Mouse (Mus musculus): Measurements from ENCODE around the gene Zbed4. TPM values are rescaled to one million over a fixed set of nuclear protein-coding genes. Genes with fewer than 3 reads are reported as not detected.
"Not testable (repeated sequence)": the region's sequence is repeated elsewhere in the genome, so short reads cannot be mapped to it uniquely, and the experiment has no call there.

Gene Zbed4
- polyA plus RNA-seq (2012; rRNA removed): 36.6 and 41.3 TPM in 2 replicates

- H3K27me3 ChIP-seq (ENCODE audit: control insufficient read depth, insufficient read depth, low read length): no peaks in the 10 kb centered on the region
- H3K4me1 ChIP-seq (replicated peaks; ENCODE audit: control insufficient read depth, insufficient read depth, low read length): peaks cover 20% of the 10 kb centered on the region
- peak; percentile 66 for DNase-seq
- no peaks in the 10 kb centered on the region for H3K36me3 ChIP-seq (ENCODE audit: control insufficient read depth, insufficient read depth, low read length)
- WGBS: 1% methylated on average over 91 of the region's 119 CpGs
- H3K4me3 ChIP-seq (ENCODE audit: control insufficient read depth, insufficient read depth, low read length): peak within 1 kb of the TSS; percentile 62
- peak within 1 kb of the TSS; percentile 56 for H3K27ac ChIP-seq (ENCODE audit: control insufficient read depth, insufficient read depth, low read length)
- TF ChIP-seq POLR2A (IDR thresholded peaks at IDR 0.05; ENCODE audit: control insufficient read depth, extremely low read depth, insufficient read depth, low read length, poor library complexity) (no peak), CTCF (IDR thresholded peaks at IDR 0.05; ENCODE audit: borderline replicate concordance, control insufficient read depth, extremely low read depth, insufficient read depth, low read length, poor library complexity) (peak; percentile 22)
Measured at GRCm38 (mm10) chr15:88751564-88752402, at the start of gene Zbed4. Zbed4 (plus strand) TSS chr15:88751660.

GRCm38 (mm10) chr15:88702501-88702900 lies 49.0 kb upstream of the Zbed4 start:
- 85% methylated on average over 3 of the region's 3 CpGs for WGBS
- no peak for TF ChIP-seq CTCF (IDR thresholded peaks at IDR 0.05; ENCODE audit: borderline replicate concordance, control insufficient read depth, extremely low read depth, insufficient read depth, low read length, poor library complexity)
- TF ChIP-seq POLR2A (IDR thresholded peaks at IDR 0.05; ENCODE audit: control insufficient read depth, extremely low read depth, insufficient read depth, low read length, poor library complexity): no peak
- H3K27ac ChIP-seq (ENCODE audit: control insufficient read depth, insufficient read depth, low read length): no peak overlapping the region
- H3K4me3 ChIP-seq (ENCODE audit: control insufficient read depth, insufficient read depth, low read length): no peak overlapping the region
- no peak for DNase-seq
- peaks cover 83% of the 10 kb centered on the region for H3K36me3 ChIP-seq (ENCODE audit: control insufficient read depth, insufficient read depth, low read length)
- no peaks in the 10 kb centered on the region for H3K4me1 ChIP-seq (replicated peaks; ENCODE audit: control insufficient read depth, insufficient read depth, low read length)
- H3K27me3 ChIP-seq (ENCODE audit: control insufficient read depth, insufficient read depth, low read length): no peaks in the 10 kb centered on the region

- 96% methylated on average over 1 of the region's 1 CpGs for WGBS
- no peak overlapping the region for H3K27ac ChIP-seq (ENCODE audit: control insufficient read depth, insufficient read depth, low read length)
- peaks cover 93% of the 10 kb centered on the region for H3K36me3 ChIP-seq (ENCODE audit: control insufficient read depth, insufficient read depth, low read length)
- TF ChIP-seq CTCF (IDR thresholded peaks at IDR 0.05; ENCODE audit: borderline replicate concordance, control insufficient read depth, extremely low read depth, insufficient read depth, low read length, poor library complexity): no peak
- TF ChIP-seq POLR2A (IDR thresholded peaks at IDR 0.05; ENCODE audit: control insufficient read depth, extremely low read depth, insufficient read depth, low read length, poor library complexity): no peak
- no peak for DNase-seq
- no peaks in the 10 kb centered on the region for H3K27me3 ChIP-seq (ENCODE audit: control insufficient read depth, insufficient read depth, low read length)
- no peak overlapping the region for H3K4me3 ChIP-seq (ENCODE audit: control insufficient read depth, insufficient read depth, low read length)
- no peaks in the 10 kb centered on the region for H3K4me1 ChIP-seq (replicated peaks; ENCODE audit: control insufficient read depth, insufficient read depth, low read length)
Measured at GRCm38 (mm10) chr15:88704284-88704683, 47.2 kb upstream of the Zbed4 start.

- Histone ChIP-seq H3K27me3 (ENCODE audit: control insufficient read depth, insufficient read depth, low read length) (no peaks in the 10 kb centered on the region), H3K4me1 (replicated peaks; ENCODE audit: control insufficient read depth, insufficient read depth, low read length) (no peaks in the 10 kb centered on the region), H3K4me3 (ENCODE audit: control insufficient read depth, insufficient read depth, low read length) (no peak overlapping the region), H3K27ac (ENCODE audit: control insufficient read depth, insufficient read depth, low read length) (no peak overlapping the region), H3K36me3 (ENCODE audit: control insufficient read depth, insufficient read depth, low read length) (peaks cover 95% of the 10 kb centered on the region)
- DNase-seq: no peak
- TF ChIP-seq POLR2A (IDR thresholded peaks at IDR 0.05; ENCODE audit: control insufficient read depth, extremely low read depth, insufficient read depth, low read length, poor library complexity) (no peak), CTCF (IDR thresholded peaks at IDR 0.05; ENCODE audit: borderline replicate concordance, control insufficient read depth, extremely low read depth, insufficient read depth, low read length, poor library complexity) (no peak)
- WGBS: 98% methylated on average over 6 of the region's 6 CpGs
Measured at GRCm38 (mm10) chr15:88706320-88706719, 45.1 kb upstream of the Zbed4 start.

- not testable (repeated sequence) for H3K27ac ChIP-seq (ENCODE audit: control insufficient read depth, insufficient read depth, low read length); H3K4me1 ChIP-seq (replicated peaks; ENCODE audit: control insufficient read depth, insufficient read depth, low read length); H3K27me3 ChIP-seq (ENCODE audit: control insufficient read depth, insufficient read depth, low read length); DNase-seq; H3K4me3 ChIP-seq (ENCODE audit: control insufficient read depth, insufficient read depth, low read length)
- WGBS: 94% methylated on average over 13 of the region's 13 CpGs
- peaks cover 95% of the 10 kb centered on the region for H3K36me3 ChIP-seq (ENCODE audit: control insufficient read depth, insufficient read depth, low read length)
Measured at GRCm38 (mm10) chr15:88706987-88707386, 44.5 kb upstream of the Zbed4 start.

- 96% methylated on average over 5 of the region's 5 CpGs for WGBS
- TF ChIP-seq CTCF (IDR thresholded peaks at IDR 0.05; ENCODE audit: borderline replicate concordance, control insufficient read depth, extremely low read depth, insufficient read depth, low read length, poor library complexity): no peak
- no peak for TF ChIP-seq POLR2A (IDR thresholded peaks at IDR 0.05; ENCODE audit: control insufficient read depth, extremely low read depth, insufficient read depth, low read length, poor library complexity)
- H3K27ac ChIP-seq (ENCODE audit: control insufficient read depth, insufficient read depth, low read length): no peak overlapping the region
- H3K36me3 ChIP-seq (ENCODE audit: control insufficient read depth, insufficient read depth, low read length): peaks cover 96% of the 10 kb centered on the region
- no peaks in the 10 kb centered on the region for H3K27me3 ChIP-seq (ENCODE audit: control insufficient read depth, insufficient read depth, low read length)
- H3K4me1 ChIP-seq (replicated peaks; ENCODE audit: control insufficient read depth, insufficient read depth, low read length): no peaks in the 10 kb centered on the region
- DNase-seq: no peak
- H3K4me3 ChIP-seq (ENCODE audit: control insufficient read depth, insufficient read depth, low read length): no peak overlapping the region
Measured at GRCm38 (mm10) chr15:88708204-88708603, 43.3 kb upstream of the Zbed4 start.
